Mouse (Mus musculus) midbrain, embryonic 16.5 days (tissue): Measurements from ENCODE around the gene Rbl1. TPM values are rescaled to one million over a fixed set of nuclear protein-coding genes. Genes with fewer than 3 reads are reported as not detected.
"Not testable (repeated sequence)": the region's sequence is repeated elsewhere in the genome, so short reads cannot be mapped to it uniquely, and the experiment has no call there.

Experiments
- ATAC-seq: fragments of 200-750 bp; cut with Nextera tagmentation; 2 replicates; pipeline ENCODE4 v1.8.0; 2017; ENCODE audit warnings: moderate TSS enrichment
- H3K27ac ChIP-seq: fragments of 300-500 bp; sonication (generic); 2 replicates; pipeline ENCODE4 v1.5.1; 2014; ENCODE audit warnings: mild to moderate bottlenecking, low read length, mixed read lengths
- H3K27me3 ChIP-seq: fragments of 300-500 bp; sonication (generic); 2 replicates; pipeline ENCODE4 v1.6.1; 2014; ENCODE audit warnings: low read depth, low read length, mixed read lengths; ENCODE audit not compliant: control insufficient read depth, insufficient read depth
- H3K36me3 ChIP-seq: fragments of 300-500 bp; sonication (generic); 2 replicates; pipeline ENCODE4 v1.6.1; 2014; ENCODE audit warnings: mild to moderate bottlenecking, low read length, moderate library complexity, mixed read lengths; ENCODE audit not compliant: control insufficient read depth, insufficient read depth
- H3K4me1 ChIP-seq: fragments of 300-500 bp; sonication (generic); 2 replicates; pipeline ENCODE4 v1.6.1; 2014; ENCODE audit warnings: mild to moderate bottlenecking, low read length, mixed read lengths; ENCODE audit not compliant: control insufficient read depth, insufficient read depth
- H3K4me2 ChIP-seq: fragments of 300-500 bp; sonication (generic); 2 replicates; pipeline ENCODE4 v1.6.1; 2014; ENCODE audit warnings: mild to moderate bottlenecking, low read length, mixed read lengths
- H3K4me3 ChIP-seq: fragments of 300-500 bp; sonication (generic); 2 replicates; pipeline ENCODE4 v1.5.1; 2014; ENCODE audit warnings: low read depth, mild to moderate bottlenecking, low read length, moderate library complexity, mixed read lengths
- H3K9ac ChIP-seq: fragments of 300-500 bp; sonication (generic); 2 replicates; pipeline ENCODE4 v1.6.1; 2014; ENCODE audit warnings: low read depth, low read length, mixed read lengths
- H3K9me3 ChIP-seq: fragments of 300-500 bp; sonication (generic); replicated peaks from 2 replicates; pipeline ENCODE4 v1.6.1; 2014; ENCODE audit warnings: mild to moderate bottlenecking, low read length, mixed read lengths; ENCODE audit not compliant: control insufficient read depth, poor library complexity, severe bottlenecking
- WGBS: fragments of 180-500 bp; shearing (Covaris S2); extraction: QIAGEN DNeasy Blood & Tissue Kit; methylation state at CpG from one replicate; pipeline ENCODE4 v1.1.7; 2014; 5-methylcytosine and 5-hydroxymethylcytosine counted together
- polyA plus RNA-seq: library from polyadenylated mRNA; unstranded; fragments of >200 nt; fragmentation: Nextera tagmentation; extraction: Ambion mirVana; gene quantifications from 2 replicates; pipeline ENCODE4 v1.2.1, GENCODE M21; 2015

Rbl1 gene
- polyA plus RNA-seq = 4.2 and 5.3 TPM in 2 replicates

DNA sequence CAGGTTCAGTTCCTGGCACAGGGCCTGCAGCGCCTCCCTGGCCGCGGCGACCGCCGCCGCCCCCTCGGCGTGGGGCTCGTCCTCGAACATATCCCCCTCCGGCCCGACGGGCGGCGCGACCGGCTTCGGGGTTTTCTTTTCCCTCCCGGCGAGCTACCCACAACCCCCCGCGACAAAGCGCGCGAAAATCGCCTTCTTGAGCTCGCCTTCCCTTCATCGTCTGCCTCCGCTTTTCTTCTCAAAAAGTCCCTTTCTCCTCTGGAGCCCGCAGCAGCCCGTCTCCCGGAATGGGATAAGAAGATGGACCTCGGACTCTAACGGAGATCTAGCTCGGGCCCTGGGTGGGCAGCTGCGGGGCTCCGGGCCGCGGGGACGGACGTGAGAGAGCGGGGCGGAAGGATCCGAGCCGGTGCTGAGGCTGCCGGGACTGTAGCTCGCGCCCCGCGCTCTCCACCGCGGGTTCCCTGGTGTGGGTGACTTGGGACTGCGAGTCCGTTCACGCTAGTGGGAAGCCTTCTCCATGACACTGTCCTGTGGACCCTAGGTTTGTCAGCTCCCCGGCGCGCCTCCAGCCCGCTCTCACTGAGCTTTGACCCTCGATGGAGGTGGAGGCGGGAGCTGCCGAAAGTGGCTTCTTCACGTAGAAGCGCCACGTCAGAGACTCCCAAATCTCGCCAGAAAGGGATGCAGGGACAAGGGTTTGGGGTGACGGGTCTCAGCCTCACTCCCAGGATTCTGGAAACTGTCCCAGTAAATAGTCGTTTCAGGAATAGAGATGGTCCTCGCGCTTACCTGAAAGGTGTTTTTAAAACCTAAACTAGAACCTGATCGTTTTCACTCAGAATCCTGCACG, at the start of gene Rbl1:
Gene Rbl1, minus strand, starts transcription at position 169 of the 853 bp plus-strand sequence.
- peak within 1 kb of the TSS; percentile 69 for H3K4me3 ChIP-seq
- H3K27me3 ChIP-seq = no peaks in the 10 kb centered on the region
- peak; percentile 91 for ATAC-seq
- peak within 1 kb of the TSS; percentile 98 for H3K27ac ChIP-seq
- H3K4me1 ChIP-seq = peaks cover 6% of the 10 kb centered on the region; the same call in 1 of the 2 replicates
- peak within 1 kb of the TSS; percentile 94 for H3K9ac ChIP-seq
- no peaks in the 10 kb centered on the region for H3K9me3 ChIP-seq
- H3K4me2 ChIP-seq = peak within 1 kb of the TSS; percentile 60
- 1% methylated on average over 63 of the region's 73 CpGs for WGBS
- H3K36me3 ChIP-seq = no peaks in the 10 kb centered on the region

DNA sequence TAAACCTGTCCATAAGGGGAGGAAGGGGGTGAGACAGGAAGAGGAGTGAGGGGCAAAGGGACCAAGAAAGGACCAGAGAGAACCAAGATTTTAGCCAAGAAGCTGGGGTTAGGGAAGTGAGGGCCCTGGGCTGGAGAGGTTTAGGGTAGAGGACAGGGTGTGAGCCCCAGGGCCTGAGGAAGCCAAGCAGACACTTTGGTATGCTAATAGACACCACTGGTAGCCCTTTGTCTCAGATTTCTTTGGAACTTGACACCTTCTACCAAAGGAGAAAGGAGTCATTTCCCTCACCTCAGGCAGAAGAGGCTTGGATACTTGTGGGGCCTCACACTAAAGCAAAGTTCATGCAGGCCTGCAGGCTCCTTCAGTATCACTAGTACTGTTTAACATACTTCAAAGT, 43.8 kb upstream of the Rbl1 start:
- no peak overlapping the region for H3K4me3 ChIP-seq
- H3K27me3 ChIP-seq = no peaks in the 10 kb centered on the region
- no peaks in the 10 kb centered on the region for H3K4me1 ChIP-seq
- H3K36me3 ChIP-seq = no peaks in the 10 kb centered on the region
- H3K9ac ChIP-seq = no peak overlapping the region
- ATAC-seq = no peak
- H3K4me2 ChIP-seq = no peak overlapping the region
- no peak overlapping the region for H3K27ac ChIP-seq
- H3K9me3 ChIP-seq = no peaks in the 10 kb centered on the region

DNA sequence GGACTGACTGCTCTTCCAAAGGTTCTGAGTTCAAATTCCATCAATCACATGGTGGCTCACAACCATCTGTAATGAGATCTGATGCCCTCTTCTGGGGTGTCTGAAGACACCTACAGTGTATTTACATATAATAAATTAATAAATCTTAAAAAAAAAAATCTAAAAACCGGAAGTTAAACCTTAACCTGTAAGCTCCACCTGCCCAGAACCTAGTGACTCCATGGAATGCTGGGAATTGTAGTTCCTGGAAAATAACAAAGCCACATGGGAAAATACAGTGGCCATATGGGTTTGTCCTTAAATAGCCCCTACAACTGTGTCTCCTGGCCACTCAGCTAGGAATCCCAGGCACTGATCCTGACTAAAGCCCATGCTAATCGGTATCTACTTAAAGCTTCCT, 41.3 kb upstream of the Rbl1 start:
- 78% methylated on average over 2 of the region's 2 CpGs for WGBS
- H3K27me3 ChIP-seq = no peaks in the 10 kb centered on the region
- H3K9ac ChIP-seq = no peak overlapping the region
- no peaks in the 10 kb centered on the region for H3K36me3 ChIP-seq
- H3K4me3 ChIP-seq = no peak overlapping the region
- H3K27ac ChIP-seq = no peak overlapping the region
- ATAC-seq = no peak
- H3K4me2 ChIP-seq = no peak overlapping the region
- H3K9me3 ChIP-seq = no peaks in the 10 kb centered on the region
- H3K4me1 ChIP-seq = no peaks in the 10 kb centered on the region

DNA sequence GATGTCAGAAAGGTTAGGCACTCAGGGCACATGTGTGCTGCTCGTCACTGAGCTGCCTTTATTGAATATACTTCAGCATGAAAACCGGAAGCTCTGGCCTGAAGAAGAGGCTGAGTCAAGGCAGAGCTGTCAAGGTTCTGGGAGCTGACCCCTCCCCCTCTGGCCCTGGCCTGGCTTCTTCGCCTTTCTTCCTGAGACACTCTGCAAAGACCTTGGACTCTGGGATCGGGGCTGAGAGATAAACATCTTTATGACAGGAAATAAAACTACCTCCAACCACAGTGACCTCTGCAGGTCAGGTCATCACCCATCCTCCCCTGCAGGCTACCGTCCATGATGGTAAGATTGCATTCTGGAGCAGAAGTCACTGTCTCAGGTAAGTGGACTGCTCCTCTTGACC, 40.7 kb upstream of the Rbl1 start:
- Histone ChIP-seq H3K4me2 (no peak overlapping the region), H3K4me3 (no peak overlapping the region), H3K9ac (no peak overlapping the region), H3K36me3 (no peaks in the 10 kb centered on the region), H3K9me3 (no peaks in the 10 kb centered on the region), H3K4me1 (no peaks in the 10 kb centered on the region), H3K27me3 (no peaks in the 10 kb centered on the region), H3K27ac (no peak overlapping the region)
- ATAC-seq = no peak
- 76% methylated on average over 5 of the region's 5 CpGs for WGBS

DNA sequence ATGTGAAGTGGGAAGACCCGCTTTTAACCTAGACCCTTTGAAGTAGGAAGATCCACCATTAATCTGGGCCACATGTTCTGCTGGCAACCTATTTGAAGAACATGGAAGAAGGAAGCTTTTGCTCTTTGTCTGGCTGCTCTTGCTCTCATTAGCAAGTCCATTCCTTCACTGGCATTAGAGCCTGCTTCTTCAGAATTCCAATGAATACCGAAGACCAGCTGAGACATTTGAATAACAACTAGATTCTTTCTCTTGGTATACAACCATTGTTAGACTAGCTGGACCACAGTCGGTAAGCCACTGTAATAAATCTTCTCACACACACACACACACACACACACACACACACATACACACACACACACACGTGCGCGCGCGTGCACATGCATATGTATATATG, 31.6 kb upstream of the Rbl1 start:
- H3K4me1 ChIP-seq = no peaks in the 10 kb centered on the region
- no peaks in the 10 kb centered on the region for H3K9me3 ChIP-seq
- no peak overlapping the region for H3K27ac ChIP-seq
- H3K9ac ChIP-seq = no peak overlapping the region
- no peaks in the 10 kb centered on the region for H3K27me3 ChIP-seq
- no peaks in the 10 kb centered on the region for H3K36me3 ChIP-seq
- WGBS = 80% methylated on average over 8 of the region's 8 CpGs
- no peak overlapping the region for H3K4me3 ChIP-seq
- no peak overlapping the region for H3K4me2 ChIP-seq
- no peak for ATAC-seq

DNA sequence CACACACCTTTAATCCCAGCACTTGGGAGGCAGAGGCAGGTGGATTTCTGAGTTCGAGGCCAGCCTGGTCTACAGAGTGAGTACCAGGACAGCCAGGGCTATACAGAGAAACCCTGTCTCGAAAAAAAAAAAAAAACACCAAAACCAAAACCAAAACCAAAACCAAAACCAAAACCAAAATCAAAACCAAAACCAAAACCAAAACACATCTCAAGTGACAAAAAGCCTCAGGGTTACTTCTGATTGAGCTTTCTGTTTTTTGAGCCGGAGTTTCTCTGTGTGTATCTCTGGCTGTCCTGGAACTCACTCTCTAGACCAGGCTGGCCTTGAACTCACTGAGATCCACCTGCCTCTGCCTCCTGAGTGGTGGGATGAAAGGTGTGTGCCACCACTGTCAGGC, 17.6 kb upstream of the Rbl1 start:
- H3K36me3 ChIP-seq, H3K4me3 ChIP-seq, H3K9me3 ChIP-seq, H3K9ac ChIP-seq, H3K4me2 ChIP-seq, H3K4me1 ChIP-seq, H3K27me3 ChIP-seq, H3K27ac ChIP-seq, ATAC-seq: not testable (repeated sequence)
- WGBS = 78% methylated on average over 3 of the region's 3 CpGs

DNA sequence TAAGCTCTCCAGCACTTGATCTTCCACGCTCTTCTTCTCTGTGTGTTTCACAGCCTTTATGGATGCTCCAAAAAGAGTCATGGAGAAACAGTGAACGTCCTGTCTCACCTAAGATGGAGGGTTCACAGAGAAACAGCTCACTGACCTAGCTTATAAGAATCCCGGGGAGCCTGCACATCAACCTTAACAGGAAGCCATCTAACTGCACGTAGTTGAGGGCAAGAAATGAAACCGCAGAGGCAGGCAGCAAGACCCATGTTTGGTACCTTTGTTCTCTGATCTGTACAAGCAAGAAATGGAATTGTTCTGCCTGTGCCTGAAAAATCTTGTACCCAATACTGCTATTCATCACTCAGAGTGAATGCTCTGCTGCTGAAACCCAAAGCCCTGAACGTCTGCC, 15.8 kb upstream of the Rbl1 start:
- ATAC-seq = no peak
- Histone ChIP-seq H3K9me3 (no peaks in the 10 kb centered on the region), H3K9ac (no peak overlapping the region), H3K27me3 (no peaks in the 10 kb centered on the region), H3K4me3 (no peak overlapping the region), H3K36me3 (no peaks in the 10 kb centered on the region), H3K4me2 (no peak overlapping the region), H3K27ac (no peak overlapping the region), H3K4me1 (no peaks in the 10 kb centered on the region)
- 88% methylated on average over 6 of the region's 6 CpGs for WGBS

DNA sequence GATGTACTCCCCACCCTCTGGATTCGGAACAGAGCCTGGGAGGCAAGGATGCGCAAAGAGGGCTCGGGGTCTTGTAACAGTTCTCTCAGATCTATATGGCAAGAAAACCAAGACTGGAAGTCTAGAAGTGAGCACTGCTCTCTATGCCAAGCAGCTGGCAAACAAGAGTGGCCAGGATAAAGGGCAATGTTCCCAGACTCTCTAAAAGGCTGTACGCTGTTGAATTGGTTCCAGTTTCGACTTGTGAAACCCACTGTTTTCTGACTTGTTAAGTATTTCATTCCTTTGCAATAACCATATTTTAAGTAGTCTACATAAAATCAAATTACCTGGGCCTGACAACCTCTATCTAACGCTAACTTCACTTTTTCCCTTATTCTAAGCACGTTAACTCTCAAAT, 7.4 kb upstream of the Rbl1 start:
- WGBS = 94% methylated on average over 7 of the region's 7 CpGs

DNA sequence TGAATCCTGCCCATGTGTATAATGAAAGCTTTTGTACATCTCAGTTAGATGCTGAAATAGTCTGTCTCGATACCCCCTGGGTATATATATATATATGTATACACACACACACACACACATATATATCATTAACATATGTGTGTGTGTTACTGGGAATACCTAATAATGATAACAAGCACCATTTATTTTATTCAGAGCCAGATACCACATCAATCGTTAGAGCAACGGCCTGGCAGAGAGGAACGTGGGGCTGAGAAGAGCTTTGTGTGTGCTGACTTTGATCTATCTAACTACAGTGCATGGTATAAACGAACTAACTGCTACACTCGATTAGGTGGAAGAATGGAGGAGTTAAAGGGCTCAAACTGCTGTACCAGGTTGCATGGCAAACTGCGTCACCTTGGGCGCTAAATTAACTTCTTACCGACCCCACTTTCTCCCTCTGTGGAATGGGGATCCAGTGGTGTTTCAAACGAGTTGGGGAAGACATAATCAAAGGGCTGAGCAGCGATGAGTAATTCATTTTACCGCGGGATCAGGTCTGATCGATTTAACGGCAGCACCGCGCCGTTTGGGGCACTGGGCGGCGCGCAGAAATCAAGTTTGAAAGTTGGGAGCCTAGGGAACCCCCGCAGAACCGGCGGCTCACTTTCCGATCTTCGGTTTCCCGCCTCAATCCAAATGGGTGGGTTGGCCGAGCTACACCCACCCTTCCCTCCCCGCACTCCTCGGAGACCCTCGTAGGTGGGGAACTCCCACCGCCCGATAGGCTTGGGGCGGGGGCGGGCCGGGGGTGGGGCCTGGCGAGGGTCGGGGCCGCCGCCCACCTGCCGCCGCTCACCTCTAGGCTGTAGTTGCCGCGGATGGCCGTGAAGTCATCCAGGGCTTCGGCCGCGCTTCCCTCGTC, 622 bp downstream of the Rbl1 start:
- ATAC-seq = no peak; the same call in 1 of the 2 replicates
- Histone ChIP-seq H3K9me3 (no peaks in the 10 kb centered on the region), H3K27ac (peak overlapping the region; percentile 98), H3K27me3 (no peaks in the 10 kb centered on the region), H3K36me3 (peaks cover 6% of the 10 kb centered on the region; the same call in 1 of the 2 replicates), H3K9ac (peak overlapping the region; percentile 94), H3K4me1 (peaks cover 6% of the 10 kb centered on the region; the same call in 1 of the 2 replicates), H3K4me3 (peak overlapping the region; percentile 69), H3K4me2 (peak overlapping the region; percentile 60)
- WGBS = 1% methylated on average over 45 of the region's 49 CpGs

More for the DNA sequence above, 7.4 kb upstream of the Rbl1 start:
- H3K9ac ChIP-seq = no peak overlapping the region
- no peaks in the 10 kb centered on the region for H3K9me3 ChIP-seq
- no peak for ATAC-seq
- no peaks in the 10 kb centered on the region for H3K36me3 ChIP-seq
- H3K27ac ChIP-seq = no peak overlapping the region
- no peaks in the 10 kb centered on the region for H3K27me3 ChIP-seq
- no peak overlapping the region for H3K4me3 ChIP-seq
- H3K4me1 ChIP-seq = no peaks in the 10 kb centered on the region
- no peak overlapping the region for H3K4me2 ChIP-seq
